Mouse (Mus musculus): ENCODE measurements around the gene Nipal4. TPM values are rescaled to one million over a fixed set of nuclear protein-coding genes. Genes with fewer than 3 reads are reported as not detected.
A peak's percentile ranks its signal among the peaks of the same experiment; 100 is the strongest.

The Nipal4 gene
- polyA plus RNA-seq, 1 experiment = 0.02 TPM

DNA sequence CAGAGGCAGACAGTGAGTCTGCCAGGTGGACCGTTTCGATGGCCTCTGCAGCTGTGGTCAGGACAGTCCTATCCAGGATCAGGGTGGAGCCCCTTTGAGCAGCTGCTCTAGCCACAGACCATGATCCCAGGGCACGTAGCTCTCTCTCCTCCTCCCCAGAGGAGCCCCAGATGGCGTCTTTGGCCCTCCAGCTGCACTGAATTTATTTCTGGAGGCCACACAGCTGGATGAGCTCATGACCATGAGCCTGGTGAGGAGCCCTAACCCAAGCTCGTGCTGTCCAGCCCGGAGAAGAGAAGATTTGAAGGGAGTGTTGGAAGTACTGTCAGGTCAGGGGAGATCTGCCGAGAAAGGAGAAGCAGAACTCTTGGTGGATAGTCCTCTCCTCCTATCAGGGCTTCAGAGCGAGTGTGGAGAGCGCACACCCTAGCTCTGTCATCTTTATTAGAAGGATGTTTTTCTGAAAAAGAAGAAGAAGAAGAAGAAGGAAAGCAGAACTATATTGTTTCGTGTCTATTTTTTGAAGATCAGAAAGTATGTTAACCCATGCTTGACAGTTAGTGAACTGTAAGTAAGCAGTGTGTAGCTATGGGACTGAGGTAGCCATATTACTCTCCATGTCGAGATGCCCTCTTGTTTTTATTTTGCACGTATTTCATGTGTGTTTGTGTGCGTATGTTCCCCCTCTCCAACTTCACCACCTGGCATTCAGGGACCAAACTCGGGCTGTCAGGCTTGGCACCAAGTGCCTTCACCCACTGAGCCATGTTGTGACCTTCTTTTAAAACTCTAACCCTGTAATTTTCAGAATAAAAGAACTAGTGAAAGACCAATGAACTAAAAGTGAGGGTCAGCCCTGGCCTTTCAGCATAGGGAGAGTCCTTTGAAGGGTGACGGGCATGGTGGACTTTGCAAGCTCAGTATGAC is 38.4 kb downstream of the Nipal4 start:
- Histone ChIP-seq H3K4me2 (ENCODE audit: low read depth) (peak overlapping the region; percentile 49), H3K36me3 (ENCODE audit: control insufficient read depth, insufficient read depth) (peaks cover 44% of the 10 kb centered on the region)
- TF ChIP-seq TCF12 (IDR thresholded peaks at IDR 0.05; ENCODE audit: insufficient read depth, poor library complexity, severe bottlenecking) = peak; percentile 99
- TF ChIP-seq MYOD1 (IDR thresholded peaks at IDR 0.05; ENCODE audit: control insufficient read depth in 1 of 3, insufficient read length in 2 of 3, low read depth in 2 of 3) = peak; percentile 85 to 98 (median 97)
- TF ChIP-seq POLR2AphosphoS2 (IDR thresholded peaks at IDR 0.05; ENCODE audit: insufficient read length, low read depth) = peak; percentile 38
- peak; percentile 95 to 100 (median 99) for TF ChIP-seq MYOG (IDR thresholded peaks at IDR 0.05; ENCODE audit: control insufficient read depth in 1 of 3, insufficient read depth in 1 of 3, insufficient read length in 2 of 3, low read depth in 2 of 3)
- TF ChIP-seq TCF3 (IDR thresholded peaks at IDR 0.05; ENCODE audit: insufficient read length, low read depth) = peak; percentile 96
- no peak for TF ChIP-seq USF1 (IDR thresholded peaks at IDR 0.05; ENCODE audit: low read depth)
- no peak for TF ChIP-seq POLR2A (IDR thresholded peaks at IDR 0.05; ENCODE audit: insufficient read length, low read depth)
- TF ChIP-seq SRF (IDR thresholded peaks at IDR 0.05; ENCODE audit: control insufficient read depth, insufficient read length, low read depth) = no peak
- TF ChIP-seq CEBPB (IDR thresholded peaks at IDR 0.05; ENCODE audit: insufficient read depth, poor library complexity, severe bottlenecking) = no peak

DNA sequence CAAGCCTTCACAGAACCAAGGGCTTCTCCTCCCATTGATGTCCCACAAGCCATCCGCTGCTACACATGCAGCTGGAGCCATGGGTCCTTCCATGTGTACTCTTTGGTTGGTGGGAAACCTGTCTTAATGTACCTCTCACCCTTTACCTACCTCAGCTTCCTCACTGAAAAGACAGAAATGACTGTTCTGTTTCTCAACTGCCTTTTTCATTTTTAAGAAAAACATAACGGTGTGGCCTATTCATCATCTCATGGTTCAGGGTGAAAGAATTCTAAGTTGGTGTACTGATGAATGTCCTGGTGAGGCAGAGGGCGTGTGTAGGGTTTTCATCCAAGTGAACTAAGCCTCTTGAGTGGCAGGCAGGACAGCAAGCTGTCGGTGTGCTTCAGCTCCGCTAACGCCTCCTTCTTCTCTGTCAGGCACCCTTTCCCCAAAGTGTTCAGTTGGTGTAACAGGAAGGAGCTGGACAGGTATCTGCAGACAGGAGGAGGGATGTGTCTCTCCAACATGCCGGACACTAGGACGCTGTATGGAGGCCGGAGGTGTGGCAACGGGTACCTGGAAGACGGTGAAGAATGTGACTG is 39.4 kb downstream of the Nipal4 start:
- Histone ChIP-seq H3K79me2 (ENCODE audit: control insufficient read depth, insufficient read depth) (no peaks in the 10 kb centered on the region), H3K4me2 (ENCODE audit: low read depth) (peak overlapping the region; percentile 10), H3K27me3 (ENCODE audit: control insufficient read depth, insufficient read depth, insufficient read length) (no peaks in the 10 kb centered on the region), H3K4me3 (no peak overlapping the region), H3K36me3 (ENCODE audit: control insufficient read depth, insufficient read depth) (peaks cover 42% of the 10 kb centered on the region), H3ac (ENCODE audit: control insufficient read depth, insufficient read length) (no peak overlapping the region)
- TF ChIP-seq MYOG (IDR thresholded peaks at IDR 0.05; ENCODE audit: control insufficient read depth in 1 of 3, insufficient read depth in 1 of 3, insufficient read length in 2 of 3, low read depth in 2 of 3) = no peak
- TF ChIP-seq POLR2A (IDR thresholded peaks at IDR 0.05; ENCODE audit: insufficient read length, low read depth) = peak; percentile 8

More for the DNA sequence above, 38.4 kb downstream of the Nipal4 start:
- H3K4me3 ChIP-seq = no peak overlapping the region
- H3K27me3 ChIP-seq (ENCODE audit: control insufficient read depth, insufficient read depth, insufficient read length) = no peaks in the 10 kb centered on the region
- no peaks in the 10 kb centered on the region for H3K79me2 ChIP-seq (ENCODE audit: control insufficient read depth, insufficient read depth)
- no peak overlapping the region for H3ac ChIP-seq (ENCODE audit: control insufficient read depth, insufficient read length)

DNA sequence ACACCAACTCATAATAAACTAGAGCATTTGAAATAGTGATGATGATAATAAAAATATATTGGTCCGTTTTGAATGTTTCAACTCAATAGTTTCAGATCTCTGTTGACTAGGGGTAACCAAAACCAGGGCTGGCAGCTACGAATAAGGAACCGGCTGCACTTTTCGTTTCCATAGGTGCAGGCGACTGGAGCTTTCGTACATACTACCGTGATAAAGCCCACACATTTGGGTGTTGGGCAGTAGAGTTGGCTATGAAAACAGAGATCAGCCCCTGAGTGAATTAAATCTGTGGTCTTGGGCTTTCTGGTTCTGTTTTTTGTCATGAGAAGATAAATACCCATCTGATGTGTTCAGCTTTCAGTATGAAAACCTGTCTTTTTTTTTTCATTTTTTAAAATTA is 40.0 kb downstream of the Nipal4 start:
- H3K79me2 ChIP-seq (ENCODE audit: control insufficient read depth, insufficient read depth) = no peaks in the 10 kb centered on the region
- TF ChIP-seq TCF3 (IDR thresholded peaks at IDR 0.05; ENCODE audit: insufficient read length, low read depth) (no peak), TCF12 (IDR thresholded peaks at IDR 0.05; ENCODE audit: insufficient read depth, poor library complexity, severe bottlenecking) (no peak), MAX (IDR thresholded peaks at IDR 0.05; ENCODE audit: low read depth) (no peak), CEBPB (IDR thresholded peaks at IDR 0.05; ENCODE audit: insufficient read depth, poor library complexity, severe bottlenecking) (no peak), MYOG (IDR thresholded peaks at IDR 0.05; ENCODE audit: control insufficient read depth in 1 of 3, insufficient read depth in 1 of 3, insufficient read length in 2 of 3, low read depth in 2 of 3) (no peak), REST (IDR thresholded peaks at IDR 0.05; ENCODE audit: insufficient read depth, insufficient read length) (no peak), E2F4 (IDR thresholded peaks at IDR 0.05; ENCODE audit: insufficient read depth) (no peak), USF1 (IDR thresholded peaks at IDR 0.05; ENCODE audit: low read depth) (no peak), SRF (IDR thresholded peaks at IDR 0.05; ENCODE audit: control insufficient read depth, insufficient read length, low read depth) (no peak), POLR2A (IDR thresholded peaks at IDR 0.05; ENCODE audit: insufficient read length, low read depth) (no peak), POLR2AphosphoS2 (IDR thresholded peaks at IDR 0.05; ENCODE audit: insufficient read length, low read depth) (no peak), MYOD1 (IDR thresholded peaks at IDR 0.05; ENCODE audit: control insufficient read depth in 1 of 3, insufficient read length in 2 of 3, low read depth in 2 of 3) (no peak)
- no peaks in the 10 kb centered on the region for H3K27me3 ChIP-seq (ENCODE audit: control insufficient read depth, insufficient read depth, insufficient read length)

DNA sequence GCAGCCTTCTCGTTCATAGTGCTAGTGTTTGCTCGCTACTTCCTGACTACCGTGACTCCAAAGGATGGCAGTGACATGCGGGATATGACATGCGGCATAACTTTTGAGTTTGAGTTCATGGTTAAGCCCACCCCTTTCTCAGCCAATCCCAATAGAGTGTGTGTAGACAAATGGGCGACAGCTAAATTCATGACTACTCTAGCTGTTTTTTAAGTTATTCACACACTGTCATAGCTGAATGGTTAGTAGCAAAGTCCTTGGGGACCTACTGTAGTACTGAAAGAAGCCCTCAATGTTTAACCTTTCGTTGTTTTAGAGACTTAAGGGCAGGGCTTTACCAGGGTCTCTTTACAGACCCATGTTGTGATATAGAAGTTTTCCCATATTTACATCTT is 40.5 kb downstream of the Nipal4 start:
- Histone ChIP-seq H3K79me2 (ENCODE audit: control insufficient read depth, insufficient read depth) (no peaks in the 10 kb centered on the region), H3K4me3 (no peak overlapping the region), H3K27me3 (ENCODE audit: control insufficient read depth, insufficient read depth, insufficient read length) (no peaks in the 10 kb centered on the region), H3ac (ENCODE audit: control insufficient read depth, insufficient read length) (no peak overlapping the region), H3K4me2 (ENCODE audit: low read depth) (no peak overlapping the region), H3K36me3 (ENCODE audit: control insufficient read depth, insufficient read depth) (peaks cover 40% of the 10 kb centered on the region)
- TF ChIP-seq POLR2A (IDR thresholded peaks at IDR 0.05; ENCODE audit: insufficient read length, low read depth) = no peak
- no peak for TF ChIP-seq USF1 (IDR thresholded peaks at IDR 0.05; ENCODE audit: low read depth)
- no peak for TF ChIP-seq TCF12 (IDR thresholded peaks at IDR 0.05; ENCODE audit: insufficient read depth, poor library complexity, severe bottlenecking)
- TF ChIP-seq SRF (IDR thresholded peaks at IDR 0.05; ENCODE audit: control insufficient read depth, insufficient read length, low read depth) = no peak
- no peak for TF ChIP-seq CEBPB (IDR thresholded peaks at IDR 0.05; ENCODE audit: insufficient read depth, poor library complexity, severe bottlenecking)
- TF ChIP-seq MYOG (IDR thresholded peaks at IDR 0.05; ENCODE audit: control insufficient read depth in 1 of 3, insufficient read depth in 1 of 3, insufficient read length in 2 of 3, low read depth in 2 of 3) = no peak
- no peak for TF ChIP-seq REST (IDR thresholded peaks at IDR 0.05; ENCODE audit: insufficient read depth, insufficient read length)
- TF ChIP-seq MAX (IDR thresholded peaks at IDR 0.05; ENCODE audit: low read depth) = no peak
- TF ChIP-seq MYOD1 (IDR thresholded peaks at IDR 0.05; ENCODE audit: control insufficient read depth in 1 of 3, insufficient read length in 2 of 3, low read depth in 2 of 3) = no peak
- no peak for TF ChIP-seq TCF3 (IDR thresholded peaks at IDR 0.05; ENCODE audit: insufficient read length, low read depth)
- no peak for TF ChIP-seq E2F4 (IDR thresholded peaks at IDR 0.05; ENCODE audit: insufficient read depth)

More for the DNA sequence above, 40.0 kb downstream of the Nipal4 start:
- Histone ChIP-seq H3K36me3 (ENCODE audit: control insufficient read depth, insufficient read depth) (peaks cover 41% of the 10 kb centered on the region), H3K4me2 (ENCODE audit: low read depth) (no peak overlapping the region), H3ac (ENCODE audit: control insufficient read depth, insufficient read length) (no peak overlapping the region), H3K4me3 (no peak overlapping the region)

Measured in myocyte (in vitro differentiated cells).